Mouse (Mus musculus) layer of hippocampus, adult 8-10 months (tissue): ENCODE data around the gene Arl13b. TPM values are rescaled to one million over a fixed set of nuclear protein-coding genes. Genes with fewer than 3 reads are reported as not detected.
A peak's percentile ranks its signal among the peaks of the same experiment; 100 is the strongest.

ENCODE experiments used
- DNase-seq, 2 experiments: peaks; one replicate each; pipeline ENCODE4 v3.0.0; 2022; ENCODE audit warnings: low spot score in 2 of 2
- total RNA-seq, 4 experiments: library from RNA; stranded (reverse); gene quantifications; 2 replicates each; pipeline ENCODE4 v1.2.4; 2022

Arl13b gene
- total RNA-seq, 4 experiments from 2014 or later, result 11.7 to 16.1 (median 13.8) TPM

- no peak for DNase-seq
Observed at GRCm38 (mm10) chr16:62814491-62814890, 32.3 kb downstream of the Arl13b start, which contains the start of gene Stx19. Gene Stx19 (plus strand): TSS chr16:62814676.

- no peak for DNase-seq
Observed at GRCm38 (mm10) chr16:62813790-62814189, 33.0 kb downstream of the Arl13b start.

GRCm38 (mm10) chr16:62810855-62811254, 36.0 kb downstream of the Arl13b start:
- no peak for DNase-seq

- no peak for DNase-seq
Observed at GRCm38 (mm10) chr16:62807249-62807979, 39.4 kb downstream of the Arl13b start.

GRCm38 (mm10) chr16:62804621-62805020, 42.2 kb downstream of the Arl13b start:
- DNase-seq, result no peak

GRCm38 (mm10) chr16:62799839-62800238, 47.0 kb downstream of the Arl13b start:
- no peak for DNase-seq

GRCm38 (mm10) chr16:62799426-62799825, 47.4 kb downstream of the Arl13b start:
- no peak for DNase-seq

GRCm38 (mm10) chr16:62798808-62799207, 48.0 kb downstream of the Arl13b start:
- DNase-seq, result no peak

- DNase-seq, result no peak
Observed at GRCm38 (mm10) chr16:62796608-62797007, 50.2 kb downstream of the Arl13b start.

GRCm38 (mm10) chr16:62786621-62787331, 60.1 kb downstream of the Arl13b start, which contains the start of gene Nsun3:
Gene Nsun3 (minus strand): TSS chr16:62786818.
- peak; percentile 91 to 93 for DNase-seq

- no peak for DNase-seq
Observed at GRCm38 (mm10) chr16:62782229-62782628, 64.6 kb downstream of the Arl13b start.

- DNase-seq, result no peak
Observed at GRCm38 (mm10) chr16:62778282-62778681, 68.6 kb downstream of the Arl13b start.

GRCm38 (mm10) chr16:62776034-62776433, 70.8 kb downstream of the Arl13b start:
- no peak for DNase-seq

- DNase-seq, result no peak
Observed at GRCm38 (mm10) chr16:62773462-62773861, 73.4 kb downstream of the Arl13b start.

- no peak for DNase-seq
Observed at GRCm38 (mm10) chr16:62758340-62758739, 88.5 kb downstream of the Arl13b start.

- DNase-seq, result no peak
Observed at GRCm38 (mm10) chr16:62755307-62755706, 91.5 kb downstream of the Arl13b start.

- no peak for DNase-seq
Observed at GRCm38 (mm10) chr16:62753597-62753996, 93.2 kb downstream of the Arl13b start.

GRCm38 (mm10) chr16:62753079-62753478, 93.8 kb downstream of the Arl13b start:
- no peak for DNase-seq

GRCm38 (mm10) chr16:62745875-62746274, 101.0 kb downstream of the Arl13b start:
- no peak for DNase-seq
